Mouse (Mus musculus) neural tube, embryonic 14.5 days (tissue): ENCODE results near the gene Fam20c. TPM values are rescaled to one million over a fixed set of nuclear protein-coding genes. Genes with fewer than 3 reads are reported as not detected.

ENCODE experiments used
- ATAC-seq: fragments of 200-750 bp; cut with Nextera tagmentation; 2 replicates; pipeline ENCODE4 v1.8.0; 2017; ENCODE audit warnings: low read depth, mild to moderate bottlenecking, moderate TSS enrichment, moderate library complexity
- H3K27ac ChIP-seq: fragments of 300-500 bp; sonication (generic); 2 replicates; pipeline ENCODE4 v1.5.1; 2014; ENCODE audit warnings: low read depth, mild to moderate bottlenecking, control low read depth, low read length, moderate library complexity, mixed read lengths
- H3K27me3 ChIP-seq: fragments of 300-500 bp; sonication (generic); 2 replicates; pipeline ENCODE4 v1.6.1; 2014; ENCODE audit warnings: low read length; ENCODE audit not compliant: control insufficient read depth, insufficient read depth
- H3K36me3 ChIP-seq: fragments of 300-500 bp; sonication (generic); 2 replicates; pipeline ENCODE4 v1.6.1; 2014; ENCODE audit warnings: low read length, mixed read lengths; ENCODE audit not compliant: control insufficient read depth, insufficient read depth
- H3K4me1 ChIP-seq: fragments of 300-500 bp; sonication (generic); 2 replicates; pipeline ENCODE4 v1.6.1; 2014; ENCODE audit warnings: low read length; ENCODE audit not compliant: control insufficient read depth, insufficient read depth
- H3K4me2 ChIP-seq: fragments of 300-500 bp; sonication (generic); 2 replicates; pipeline ENCODE4 v1.6.1; 2014; ENCODE audit warnings: mild to moderate bottlenecking, low read depth, low read length, control low read depth
- H3K4me3 ChIP-seq: fragments of 300-500 bp; sonication (generic); 2 replicates; pipeline ENCODE4 v1.5.1; 2014; ENCODE audit warnings: low read depth, low read length, control low read depth, mixed read lengths
- H3K9ac ChIP-seq: fragments of 300-500 bp; sonication (generic); replicated peaks from 2 replicates; pipeline ENCODE4 v1.6.1; 2014; ENCODE audit warnings: low read depth, mild to moderate bottlenecking, control low read depth, low read length, mixed read lengths
- H3K9me3 ChIP-seq: fragments of 300-500 bp; sonication (generic); 2 replicates; pipeline ENCODE4 v1.6.1; 2016; ENCODE audit warnings: low read length; ENCODE audit not compliant: control insufficient read depth
- WGBS: fragments of 180-500 bp; shearing (Covaris S2); extraction: QIAGEN DNeasy Blood & Tissue Kit; methylation state at CpG from one replicate; pipeline ENCODE4 v1.1.7; 2014; 5-methylcytosine and 5-hydroxymethylcytosine counted together
- polyA plus RNA-seq: library from polyadenylated mRNA; unstranded; fragments of >200 nt; fragmentation: Nextera tagmentation; extraction: Ambion mirVana; gene quantifications from 2 replicates; pipeline ENCODE4 v1.2.1, GENCODE M21; 2014

The Fam20c gene
- polyA plus RNA-seq, 1 experiment from 2014 or later: 56.8 TPM

- no peaks in the 10 kb centered on the region for H3K9me3 ChIP-seq
- H3K36me3 ChIP-seq: peaks cover 14% of the 10 kb centered on the region
- no peak for ATAC-seq
- H3K4me2 ChIP-seq: no peak overlapping the region
- no peaks in the 10 kb centered on the region for H3K27me3 ChIP-seq
- no peak overlapping the region for H3K9ac ChIP-seq
- WGBS: 81% methylated on average over 1 of the region's 1 CpGs
- H3K4me3 ChIP-seq: no peak overlapping the region
- peaks cover 13% of the 10 kb centered on the region; the same call in 1 of the 2 replicates for H3K4me1 ChIP-seq
- H3K27ac ChIP-seq: no peak overlapping the region
Measured at GRCm38 (mm10) chr5:138782697-138783096, 28.4 kb downstream of the Fam20c start.

GRCm38 (mm10) chr5:138783181-138783580 lies 28.9 kb downstream of the Fam20c start:
- ATAC-seq: no peak
- Histone ChIP-seq H3K9ac (no peak overlapping the region), H3K4me1 (peaks cover 13% of the 10 kb centered on the region; the same call in 1 of the 2 replicates), H3K4me2 (no peak overlapping the region), H3K4me3 (no peak overlapping the region), H3K27me3 (no peaks in the 10 kb centered on the region), H3K9me3 (no peaks in the 10 kb centered on the region), H3K36me3 (peaks cover 14% of the 10 kb centered on the region), H3K27ac (no peak overlapping the region)
- WGBS: 89% methylated on average over 8 of the region's 8 CpGs

GRCm38 (mm10) chr5:138785986-138786515 lies 31.7 kb downstream of the Fam20c start:
- WGBS: 93% methylated on average over 3 of the region's 3 CpGs
- Histone ChIP-seq H3K9ac (no peak overlapping the region), H3K9me3 (no peaks in the 10 kb centered on the region), H3K4me1 (no peaks in the 10 kb centered on the region), H3K36me3 (peaks cover 14% of the 10 kb centered on the region), H3K4me3 (no peak overlapping the region), H3K27ac (no peak overlapping the region), H3K4me2 (no peak overlapping the region), H3K27me3 (no peaks in the 10 kb centered on the region)
- no peak for ATAC-seq

GRCm38 (mm10) chr5:138787648-138788047 lies 33.3 kb downstream of the Fam20c start:
- ATAC-seq: no peak

GRCm38 (mm10) chr5:138788481-138789211 lies 34.3 kb downstream of the Fam20c start:
- Histone ChIP-seq H3K27me3 (no peaks in the 10 kb centered on the region), H3K9me3 (no peaks in the 10 kb centered on the region), H3K27ac (no peak overlapping the region), H3K36me3 (peaks cover 28% of the 10 kb centered on the region), H3K4me3 (no peak overlapping the region), H3K4me2 (no peak overlapping the region), H3K9ac (0 out of 2 replicates have a peak overlapping the region, but pooled peaks have one; percentile 11), H3K4me1 (no peaks in the 10 kb centered on the region)
- 60% methylated on average over 11 of the region's 11 CpGs for WGBS
- no peak for ATAC-seq

More at GRCm38 (mm10) chr5:138787648-138788047, 33.3 kb downstream of the Fam20c start:
- Histone ChIP-seq H3K9me3 (no peaks in the 10 kb centered on the region), H3K36me3 (peaks cover 21% of the 10 kb centered on the region), H3K4me2 (no peak overlapping the region), H3K9ac (no peak overlapping the region), H3K4me3 (no peak overlapping the region), H3K27ac (no peak overlapping the region), H3K4me1 (no peaks in the 10 kb centered on the region), H3K27me3 (no peaks in the 10 kb centered on the region)
- WGBS: 85% methylated on average over 7 of the region's 7 CpGs

- no peak overlapping the region for H3K9ac ChIP-seq
- H3K4me2 ChIP-seq: no peak overlapping the region
- H3K4me3 ChIP-seq: no peak overlapping the region
- no peak for ATAC-seq
- H3K27ac ChIP-seq: no peak overlapping the region
- H3K36me3 ChIP-seq: peaks cover 41% of the 10 kb centered on the region
- H3K4me1 ChIP-seq: no peaks in the 10 kb centered on the region
- H3K9me3 ChIP-seq: no peaks in the 10 kb centered on the region
- WGBS: 90% methylated on average over 11 of the region's 11 CpGs
- H3K27me3 ChIP-seq: no peaks in the 10 kb centered on the region
Measured at GRCm38 (mm10) chr5:138790954-138791480, 36.7 kb downstream of the Fam20c start.

GRCm38 (mm10) chr5:138801588-138802116 lies 47.3 kb downstream of the Fam20c start:
- H3K36me3 ChIP-seq: peaks cover 34% of the 10 kb centered on the region; the same call in 1 of the 2 replicates
- H3K9ac ChIP-seq: no peak overlapping the region
- WGBS: 75% methylated on average over 7 of the region's 7 CpGs
- H3K27me3 ChIP-seq: no peaks in the 10 kb centered on the region
- no peak overlapping the region for H3K4me2 ChIP-seq
- no peak overlapping the region for H3K4me3 ChIP-seq
- ATAC-seq: no peak
- no peak overlapping the region for H3K27ac ChIP-seq
- no peaks in the 10 kb centered on the region for H3K4me1 ChIP-seq
- H3K9me3 ChIP-seq: no peaks in the 10 kb centered on the region

GRCm38 (mm10) chr5:138804286-138804685 lies 50.0 kb downstream of the Fam20c start:
- Histone ChIP-seq H3K9ac (no peak overlapping the region), H3K4me1 (no peaks in the 10 kb centered on the region), H3K4me2 (no peak overlapping the region), H3K9me3 (no peaks in the 10 kb centered on the region), H3K4me3 (no peak overlapping the region), H3K27me3 (no peaks in the 10 kb centered on the region), H3K27ac (no peak overlapping the region), H3K36me3 (peaks cover 36% of the 10 kb centered on the region)
- ATAC-seq: no peak
- WGBS: 76% methylated on average over 5 of the region's 5 CpGs

GRCm38 (mm10) chr5:138809767-138810166 lies 55.5 kb downstream of the Fam20c start:
- H3K4me2 ChIP-seq: no peak overlapping the region
- H3K9ac ChIP-seq: no peak overlapping the region
- peaks cover 27% of the 10 kb centered on the region for H3K36me3 ChIP-seq
- no peak overlapping the region for H3K4me3 ChIP-seq
- no peak for ATAC-seq
- no peaks in the 10 kb centered on the region for H3K4me1 ChIP-seq
- WGBS: 95% methylated on average over 6 of the region's 6 CpGs
- H3K27me3 ChIP-seq: no peaks in the 10 kb centered on the region
- no peaks in the 10 kb centered on the region for H3K9me3 ChIP-seq
- H3K27ac ChIP-seq: no peak overlapping the region
